Mouse (Mus musculus): ENCODE results near the gene Rnf114. TPM values are rescaled to one million over a fixed set of nuclear protein-coding genes. Genes with fewer than 3 reads are reported as not detected.

The Rnf114 gene
- polyA plus RNA-seq, 1 experiment from 2014 or later: 133 TPM

DNA sequence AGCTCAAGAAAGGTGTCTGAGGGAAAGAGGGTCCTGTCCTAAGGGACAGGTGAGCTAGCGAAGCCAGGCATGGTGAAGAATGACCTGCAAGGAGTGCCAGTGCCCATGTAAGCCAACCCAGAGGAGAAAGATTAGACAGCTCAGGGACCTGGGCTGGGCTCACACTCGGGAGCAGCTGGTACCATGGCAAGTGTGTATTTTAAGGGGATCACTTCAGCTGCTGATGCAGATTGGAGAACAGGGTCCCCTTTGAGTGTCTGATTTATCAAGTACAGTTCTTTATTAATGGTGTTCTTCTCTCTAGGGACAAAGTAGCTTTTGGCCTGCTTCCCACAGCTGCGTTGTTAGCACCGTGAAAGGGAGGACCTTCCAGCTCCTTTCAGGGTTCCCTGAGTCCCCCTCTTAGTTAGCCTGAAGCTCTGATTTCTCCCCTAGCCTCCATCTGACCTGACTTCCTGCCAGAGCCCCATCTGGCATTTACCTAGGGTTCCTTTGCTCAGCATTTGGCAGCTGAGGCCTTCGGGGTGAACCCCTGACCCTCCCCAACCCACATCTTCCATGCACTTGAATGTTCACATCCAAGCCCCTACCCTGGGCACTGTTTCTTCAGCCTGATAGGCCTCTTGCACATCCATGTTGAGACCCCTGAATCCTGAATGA, 36.0 kb upstream of the Rnf114 start:
- no peak for ATAC-seq
- Histone ChIP-seq H3K4me2 (ENCODE audit: low read length) (no peak overlapping the region), H3K9ac (replicated peaks; ENCODE audit: low read depth, low read length) (no peak overlapping the region), H3K36me3 (ENCODE audit: control insufficient read depth, insufficient read depth) (peaks cover 12% of the 10 kb centered on the region), H3K27ac (ENCODE audit: low read length) (no peak overlapping the region), H3K4me3 (replicated peaks; ENCODE audit: low read length) (no peak overlapping the region), H3K9me3 (ENCODE audit: control insufficient read depth, low read length) (no peaks in the 10 kb centered on the region), H3K27me3 (replicated peaks; ENCODE audit: control insufficient read depth, insufficient read depth, low read length) (no peaks in the 10 kb centered on the region), H3K4me1 (replicated peaks; ENCODE audit: control insufficient read depth, insufficient read depth, low read length) (peaks cover 3% of the 10 kb centered on the region; the same call in 1 of the 2 replicates)
- 83% methylated on average over 5 of the region's 5 CpGs for WGBS

GRCm38 (mm10) chr2:167457213-167457612, 35.2 kb upstream of the Rnf114 start:
- 82% methylated on average over 9 of the region's 9 CpGs for WGBS
- no peak for ATAC-seq
- H3K27ac ChIP-seq (ENCODE audit: low read length): no peak overlapping the region
- H3K27me3 ChIP-seq (replicated peaks; ENCODE audit: control insufficient read depth, insufficient read depth, low read length): no peaks in the 10 kb centered on the region
- no peaks in the 10 kb centered on the region for H3K9me3 ChIP-seq (ENCODE audit: control insufficient read depth, low read length)
- H3K36me3 ChIP-seq (ENCODE audit: control insufficient read depth, insufficient read depth): peaks cover 12% of the 10 kb centered on the region
- H3K4me1 ChIP-seq (replicated peaks; ENCODE audit: control insufficient read depth, insufficient read depth, low read length): peaks cover 3% of the 10 kb centered on the region; the same call in 1 of the 2 replicates
- no peak overlapping the region for H3K4me3 ChIP-seq (replicated peaks; ENCODE audit: low read length)
- H3K9ac ChIP-seq (replicated peaks; ENCODE audit: low read depth, low read length): no peak overlapping the region
- no peak overlapping the region for H3K4me2 ChIP-seq (ENCODE audit: low read length)

DNA sequence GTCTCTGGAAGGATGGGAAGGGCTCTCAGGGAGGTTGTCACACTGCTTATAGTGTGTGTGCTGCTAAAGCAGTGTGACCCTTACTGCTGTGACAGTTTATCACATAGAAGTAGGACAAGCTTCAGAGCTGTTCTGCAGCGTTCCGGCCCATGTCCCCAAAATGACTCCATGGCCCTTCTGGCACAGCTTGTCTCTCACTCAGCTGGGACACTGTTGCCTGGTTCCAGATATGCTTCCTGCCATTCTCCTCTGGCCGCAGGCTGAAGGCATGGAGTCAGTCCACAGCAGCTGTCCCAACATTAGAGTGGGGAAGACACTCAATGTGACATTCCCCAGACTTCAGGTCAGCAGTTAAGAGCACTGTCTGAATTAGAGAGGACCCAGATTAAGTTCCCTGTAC, 33.9 kb upstream of the Rnf114 start:
- Histone ChIP-seq H3K4me3 (replicated peaks; ENCODE audit: low read length) (no peak overlapping the region), H3K9me3 (ENCODE audit: control insufficient read depth, low read length) (no peaks in the 10 kb centered on the region), H3K36me3 (ENCODE audit: control insufficient read depth, insufficient read depth) (peaks cover 10% of the 10 kb centered on the region), H3K4me2 (ENCODE audit: low read length) (no peak overlapping the region), H3K27me3 (replicated peaks; ENCODE audit: control insufficient read depth, insufficient read depth, low read length) (no peaks in the 10 kb centered on the region), H3K27ac (ENCODE audit: low read length) (no peak overlapping the region), H3K9ac (replicated peaks; ENCODE audit: low read depth, low read length) (no peak overlapping the region), H3K4me1 (replicated peaks; ENCODE audit: control insufficient read depth, insufficient read depth, low read length) (peaks cover 3% of the 10 kb centered on the region; the same call in 1 of the 2 replicates)
- 94% methylated on average over 3 of the region's 3 CpGs for WGBS
- no peak for ATAC-seq

DNA sequence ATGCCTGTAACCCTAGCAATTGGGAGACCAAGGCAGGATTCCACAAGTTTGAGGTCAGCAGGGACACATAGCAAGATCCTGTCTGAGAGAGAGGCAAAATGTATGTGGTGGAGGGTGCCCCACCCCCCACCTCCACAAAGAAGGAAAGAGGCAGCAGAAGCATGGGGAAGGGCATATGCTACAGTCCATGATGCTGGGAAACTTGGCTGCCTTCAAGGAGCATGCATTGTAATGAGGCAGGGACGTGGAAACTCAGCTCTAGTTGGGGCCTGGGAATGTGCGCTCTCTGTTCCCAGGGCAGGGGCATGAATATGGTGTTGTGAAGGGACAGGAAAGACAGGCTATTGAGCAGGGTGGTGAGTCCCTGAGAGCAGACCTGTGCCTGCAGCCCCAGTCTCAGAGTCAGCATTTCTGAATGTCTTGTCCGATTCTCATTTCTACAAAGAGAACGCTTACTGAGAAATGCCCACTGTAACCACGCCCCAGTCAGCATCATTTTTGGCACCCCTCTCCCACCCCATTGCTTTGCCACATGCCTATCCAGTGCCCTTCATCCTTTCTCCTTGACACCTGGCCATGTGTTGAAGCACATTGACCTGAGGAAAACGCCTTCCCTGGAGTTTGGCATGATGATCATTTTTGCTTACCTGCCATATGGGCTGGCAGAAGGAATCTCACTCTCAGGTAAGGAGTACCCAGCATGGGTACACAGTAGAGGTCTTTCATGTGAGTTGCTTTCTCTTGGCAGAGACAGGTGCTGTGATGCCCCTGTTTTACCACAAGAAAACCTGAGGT, 33.2 kb upstream of the Rnf114 start:
- no peak overlapping the region for H3K4me3 ChIP-seq (replicated peaks; ENCODE audit: low read length)
- H3K4me2 ChIP-seq (ENCODE audit: low read length): no peak overlapping the region
- no peaks in the 10 kb centered on the region for H3K9me3 ChIP-seq (ENCODE audit: control insufficient read depth, low read length)
- H3K27ac ChIP-seq (ENCODE audit: low read length): no peak overlapping the region
- H3K27me3 ChIP-seq (replicated peaks; ENCODE audit: control insufficient read depth, insufficient read depth, low read length): no peaks in the 10 kb centered on the region
- peaks cover 9% of the 10 kb centered on the region for H3K36me3 ChIP-seq (ENCODE audit: control insufficient read depth, insufficient read depth)
- ATAC-seq: no peak
- WGBS: 89% methylated on average over 6 of the region's 6 CpGs
- peaks cover 3% of the 10 kb centered on the region; the same call in 1 of the 2 replicates for H3K4me1 ChIP-seq (replicated peaks; ENCODE audit: control insufficient read depth, insufficient read depth, low read length)
- H3K9ac ChIP-seq (replicated peaks; ENCODE audit: low read depth, low read length): no peak overlapping the region

DNA sequence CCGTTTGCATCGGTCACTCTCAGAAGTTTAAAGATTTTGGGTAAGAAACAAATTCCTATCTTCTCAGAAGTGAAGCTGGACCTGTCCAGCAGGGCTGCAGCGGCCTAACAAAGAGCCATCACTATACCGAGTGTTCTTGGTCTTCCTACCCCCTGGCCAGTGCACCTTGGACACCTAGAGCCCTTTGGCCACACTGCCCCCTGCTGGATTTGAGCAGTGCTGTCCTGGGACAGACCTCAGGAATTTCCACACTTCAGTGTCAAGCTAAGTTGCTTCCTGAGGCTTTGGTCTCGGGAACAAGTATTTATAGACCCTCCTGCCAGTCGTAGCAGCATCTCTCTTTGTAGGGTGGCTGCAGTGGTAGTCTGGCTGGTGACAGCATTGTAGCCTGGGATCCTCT, 29.5 kb upstream of the Rnf114 start:
- peaks cover 10% of the 10 kb centered on the region for H3K36me3 ChIP-seq (ENCODE audit: control insufficient read depth, insufficient read depth)
- ATAC-seq: no peak
- 57% methylated on average over 6 of the region's 6 CpGs for WGBS
- no peak overlapping the region for H3K9ac ChIP-seq (replicated peaks; ENCODE audit: low read depth, low read length)
- H3K4me2 ChIP-seq (ENCODE audit: low read length): no peak overlapping the region
- no peaks in the 10 kb centered on the region for H3K4me1 ChIP-seq (replicated peaks; ENCODE audit: control insufficient read depth, insufficient read depth, low read length)
- no peaks in the 10 kb centered on the region for H3K27me3 ChIP-seq (replicated peaks; ENCODE audit: control insufficient read depth, insufficient read depth, low read length)
- H3K4me3 ChIP-seq (replicated peaks; ENCODE audit: low read length): no peak overlapping the region
- no peak overlapping the region for H3K27ac ChIP-seq (ENCODE audit: low read length)
- H3K9me3 ChIP-seq (ENCODE audit: control insufficient read depth, low read length): no peaks in the 10 kb centered on the region

GRCm38 (mm10) chr2:167463802-167464201, 28.6 kb upstream of the Rnf114 start:
- H3K27ac ChIP-seq (ENCODE audit: low read length): no peak overlapping the region
- 91% methylated on average over 5 of the region's 5 CpGs for WGBS
- no peak for ATAC-seq
- no peaks in the 10 kb centered on the region for H3K9me3 ChIP-seq (ENCODE audit: control insufficient read depth, low read length)
- no peaks in the 10 kb centered on the region for H3K27me3 ChIP-seq (replicated peaks; ENCODE audit: control insufficient read depth, insufficient read depth, low read length)
- H3K36me3 ChIP-seq (ENCODE audit: control insufficient read depth, insufficient read depth): peaks cover 10% of the 10 kb centered on the region
- H3K4me2 ChIP-seq (ENCODE audit: low read length): no peak overlapping the region
- no peaks in the 10 kb centered on the region for H3K4me1 ChIP-seq (replicated peaks; ENCODE audit: control insufficient read depth, insufficient read depth, low read length)
- no peak overlapping the region for H3K9ac ChIP-seq (replicated peaks; ENCODE audit: low read depth, low read length)
- H3K4me3 ChIP-seq (replicated peaks; ENCODE audit: low read length): no peak overlapping the region

DNA sequence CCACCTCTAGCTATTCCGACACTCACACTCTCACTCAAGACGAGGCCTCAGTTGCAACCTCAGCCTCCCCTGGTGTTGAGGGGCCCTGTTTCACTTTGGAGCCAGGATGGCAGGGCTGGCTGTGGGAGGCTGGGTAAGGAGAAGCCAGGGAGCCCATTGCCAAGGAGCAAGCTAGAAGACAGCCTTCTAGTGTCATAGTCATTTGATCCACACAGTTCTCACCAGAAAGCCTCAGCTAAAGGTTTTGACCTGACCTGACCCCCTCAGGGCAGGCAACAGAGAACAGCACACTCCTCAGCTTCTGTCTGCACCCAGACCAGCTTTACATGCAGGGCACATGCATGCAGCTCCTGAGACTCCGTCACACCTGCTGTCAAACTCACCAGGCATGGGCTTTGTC, 26.5 kb upstream of the Rnf114 start:
- ATAC-seq: no peak
- Histone ChIP-seq H3K27ac (ENCODE audit: low read length) (no peak overlapping the region), H3K9ac (replicated peaks; ENCODE audit: low read depth, low read length) (no peak overlapping the region), H3K36me3 (ENCODE audit: control insufficient read depth, insufficient read depth) (peaks cover 7% of the 10 kb centered on the region; the same call in 1 of the 2 replicates), H3K9me3 (ENCODE audit: control insufficient read depth, low read length) (no peaks in the 10 kb centered on the region), H3K27me3 (replicated peaks; ENCODE audit: control insufficient read depth, insufficient read depth, low read length) (no peaks in the 10 kb centered on the region), H3K4me2 (ENCODE audit: low read length) (no peak overlapping the region), H3K4me3 (replicated peaks; ENCODE audit: low read length) (no peak overlapping the region), H3K4me1 (replicated peaks; ENCODE audit: control insufficient read depth, insufficient read depth, low read length) (no peaks in the 10 kb centered on the region)
- 92% methylated on average over 3 of the region's 3 CpGs for WGBS

- WGBS: 85% methylated on average over 5 of the region's 5 CpGs
- H3K4me3 ChIP-seq (replicated peaks; ENCODE audit: low read length): no peak overlapping the region
These were observed 25.2 kb upstream of the Rnf114 start for GRCm38 (mm10) chr2:167467214-167467613.

GRCm38 (mm10) chr2:167468444-167468843, 24.0 kb upstream of the Rnf114 start:
- no peak overlapping the region for H3K9ac ChIP-seq (replicated peaks; ENCODE audit: low read depth, low read length)
- peaks cover 21% of the 10 kb centered on the region; the same call in 1 of the 2 replicates for H3K36me3 ChIP-seq (ENCODE audit: control insufficient read depth, insufficient read depth)
- H3K27ac ChIP-seq (ENCODE audit: low read length): no peak overlapping the region
- no peaks in the 10 kb centered on the region for H3K4me1 ChIP-seq (replicated peaks; ENCODE audit: control insufficient read depth, insufficient read depth, low read length)
- no peaks in the 10 kb centered on the region for H3K27me3 ChIP-seq (replicated peaks; ENCODE audit: control insufficient read depth, insufficient read depth, low read length)
- no peak overlapping the region for H3K4me2 ChIP-seq (ENCODE audit: low read length)
- ATAC-seq: no peak
- H3K4me3 ChIP-seq (replicated peaks; ENCODE audit: low read length): no peak overlapping the region
- no peaks in the 10 kb centered on the region for H3K9me3 ChIP-seq (ENCODE audit: control insufficient read depth, low read length)
- WGBS: 76% methylated on average over 6 of the region's 6 CpGs

More at GRCm38 (mm10) chr2:167467214-167467613, 25.2 kb upstream of the Rnf114 start:
- no peak overlapping the region for H3K4me2 ChIP-seq (ENCODE audit: low read length)
- peaks cover 15% of the 10 kb centered on the region; the same call in 1 of the 2 replicates for H3K36me3 ChIP-seq (ENCODE audit: control insufficient read depth, insufficient read depth)
- H3K27me3 ChIP-seq (replicated peaks; ENCODE audit: control insufficient read depth, insufficient read depth, low read length): no peaks in the 10 kb centered on the region
- H3K9me3 ChIP-seq (ENCODE audit: control insufficient read depth, low read length): no peaks in the 10 kb centered on the region
- H3K27ac ChIP-seq (ENCODE audit: low read length): no peak overlapping the region
- no peak overlapping the region for H3K9ac ChIP-seq (replicated peaks; ENCODE audit: low read depth, low read length)
- H3K4me1 ChIP-seq (replicated peaks; ENCODE audit: control insufficient read depth, insufficient read depth, low read length): no peaks in the 10 kb centered on the region
- no peak for ATAC-seq
